Mouse (Mus musculus) 3134 (cell line): Measurements from ENCODE around the gene Gm10718.
A peak's percentile ranks its signal among the peaks of the same experiment; 100 is the strongest.
"Not testable (repeated sequence)": the region's sequence is repeated elsewhere in the genome, so short reads cannot be mapped to it uniquely, and the experiment has no call there.

Experiments used
- DNase-seq: peaks from one replicate; pipeline ENCODE4 v3.0.0-alpha.2; 2011; ENCODE audit warnings: low spot score; ENCODE audit not compliant: insufficient read length; ENCODE audit errors: extremely low read depth

Gm10718 gene

DNA sequence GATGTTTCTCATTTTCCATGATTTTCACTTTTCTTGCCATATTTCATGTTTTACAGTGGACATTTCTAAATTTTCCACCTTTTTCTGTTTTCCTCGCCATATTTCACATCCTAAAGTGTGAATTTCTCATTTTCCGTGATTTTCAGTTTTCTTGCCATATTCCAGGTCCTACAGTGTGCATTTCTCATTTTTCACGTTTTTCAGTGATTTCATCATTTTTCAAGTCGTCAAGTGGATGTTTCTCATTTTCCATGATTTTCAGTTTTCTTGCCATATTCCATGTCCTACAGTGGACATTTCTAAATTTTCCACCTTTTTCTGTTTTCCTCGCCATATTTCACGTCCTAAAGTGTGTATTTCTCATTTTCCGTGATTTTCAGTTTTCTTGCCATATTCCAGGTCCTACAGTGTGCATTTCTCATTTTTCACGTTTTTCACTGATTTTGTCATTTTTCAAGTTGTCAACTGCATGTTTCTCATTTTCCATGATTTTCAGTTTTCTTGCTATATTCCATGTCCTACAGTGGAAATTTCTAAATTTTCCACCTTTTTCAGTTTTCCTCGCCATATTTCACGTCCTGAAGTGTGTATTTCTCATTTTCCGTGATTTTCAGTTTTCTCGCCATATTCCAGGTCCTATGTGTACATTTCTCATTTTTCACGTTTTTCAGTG is at the start of gene Gm10718:
TSS of gene Gm10718 (plus strand) at position 236 of the 673 bp plus-strand sequence.
- DNase-seq = not testable (repeated sequence)

DNA sequence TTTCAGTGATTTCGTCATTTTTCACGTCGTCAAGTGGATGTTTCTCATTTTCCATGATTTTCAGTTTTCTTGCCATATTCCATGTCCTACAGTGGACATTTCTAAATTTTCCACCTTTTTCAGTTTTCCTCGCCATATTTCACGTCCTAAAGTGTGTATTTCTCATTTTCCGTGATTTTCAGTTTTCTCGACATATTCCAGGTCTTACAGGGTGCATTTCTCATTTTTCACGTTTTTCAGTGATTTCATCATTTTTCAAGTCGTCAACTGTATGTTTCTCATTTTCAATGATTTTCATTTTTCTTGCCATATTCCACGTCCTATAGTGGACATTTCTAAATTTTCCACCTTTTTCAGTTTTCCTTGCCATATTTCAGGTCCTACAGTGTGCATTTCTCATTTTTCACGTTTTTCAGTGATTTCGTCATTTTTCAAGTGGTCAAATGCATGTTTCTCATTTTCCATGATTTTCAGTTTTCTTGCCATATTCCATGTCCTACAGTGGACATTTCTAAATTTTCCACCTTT is 22.8 kb upstream of the Gm10718 start, which contains the start of gene Gm10722:
TSS of gene Gm10722 (plus strand) at position 478 of the 528 bp plus-strand sequence.
- DNase-seq = peak; percentile 59

GRCm38 (mm10) chr9:3001006-3001405 is 22.3 kb upstream of the Gm10718 start:
- DNase-seq = not testable (repeated sequence)

- peak; percentile 27 for DNase-seq
Measured at GRCm38 (mm10) chr9:3001948-3002659, 21.2 kb upstream of the Gm10718 start.

GRCm38 (mm10) chr9:3002794-3003396 is 20.5 kb upstream of the Gm10718 start, which contains the start of gene Gm11168:
TSS of gene Gm11168 (plus strand) at chr9:3003346.
- not testable (repeated sequence) for DNase-seq

- not testable (repeated sequence) for DNase-seq
Measured at GRCm38 (mm10) chr9:3006179-3006578, 17.2 kb upstream of the Gm10718 start.

- not testable (repeated sequence) for DNase-seq
Measured at GRCm38 (mm10) chr9:3006636-3007035, 16.7 kb upstream of the Gm10718 start.

- peak; percentile 21 for DNase-seq
Measured at GRCm38 (mm10) chr9:3007272-3007671, 16.1 kb upstream of the Gm10718 start.

DNA sequence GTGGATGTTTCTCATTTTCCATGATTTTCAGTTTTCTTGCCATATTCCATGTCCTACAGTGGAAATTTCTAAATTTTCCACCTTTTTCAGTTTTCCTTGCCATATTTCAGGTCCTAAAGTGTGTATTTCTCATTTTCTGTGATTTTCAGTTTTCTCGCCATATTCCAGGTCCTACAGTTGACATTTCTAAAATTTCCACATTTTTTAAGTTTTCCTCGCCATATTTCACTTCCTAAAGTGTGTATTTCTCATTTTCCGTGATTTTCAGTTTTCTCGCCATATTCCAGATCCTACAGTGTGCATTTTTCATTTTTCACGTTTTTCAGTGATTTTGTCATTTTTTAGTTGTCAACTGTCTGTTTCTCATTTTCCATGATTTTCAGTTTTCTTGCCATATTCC is 14.0 kb upstream of the Gm10718 start:
- DNase-seq = not testable (repeated sequence)

- DNase-seq = not testable (repeated sequence)
Measured at GRCm38 (mm10) chr9:3012054-3012621, 11.2 kb upstream of the Gm10718 start.

DNA sequence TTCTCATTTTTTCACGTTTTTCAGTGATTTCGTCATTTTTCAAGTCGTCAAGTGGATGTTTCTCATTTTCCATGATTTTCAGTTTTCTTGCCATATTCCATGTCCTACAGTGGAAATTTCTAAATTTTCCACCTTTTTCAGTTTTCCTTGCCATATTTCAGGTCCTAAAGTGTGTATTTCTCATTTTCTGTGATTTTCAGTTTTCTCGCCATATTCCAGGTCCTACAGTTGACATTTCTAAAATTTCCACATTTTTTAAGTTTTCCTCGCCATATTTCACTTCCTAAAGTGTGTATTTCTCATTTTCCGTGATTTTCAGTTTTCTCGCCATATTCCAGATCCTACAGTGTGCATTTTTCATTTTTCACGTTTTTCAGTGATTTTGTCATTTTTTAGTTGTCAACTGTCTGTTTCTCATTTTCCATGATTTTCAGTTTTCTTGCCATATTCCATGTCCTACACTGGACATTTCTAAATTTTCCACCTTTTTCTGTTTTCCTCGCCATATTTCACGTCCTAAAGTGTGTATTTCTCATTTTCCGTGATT is 10.5 kb upstream of the Gm10718 start, which contains the start of gene Gm10721:
TSS of gene Gm10721 (plus strand) at position 408 of the 547 bp plus-strand sequence.
- not testable (repeated sequence) for DNase-seq

DNA sequence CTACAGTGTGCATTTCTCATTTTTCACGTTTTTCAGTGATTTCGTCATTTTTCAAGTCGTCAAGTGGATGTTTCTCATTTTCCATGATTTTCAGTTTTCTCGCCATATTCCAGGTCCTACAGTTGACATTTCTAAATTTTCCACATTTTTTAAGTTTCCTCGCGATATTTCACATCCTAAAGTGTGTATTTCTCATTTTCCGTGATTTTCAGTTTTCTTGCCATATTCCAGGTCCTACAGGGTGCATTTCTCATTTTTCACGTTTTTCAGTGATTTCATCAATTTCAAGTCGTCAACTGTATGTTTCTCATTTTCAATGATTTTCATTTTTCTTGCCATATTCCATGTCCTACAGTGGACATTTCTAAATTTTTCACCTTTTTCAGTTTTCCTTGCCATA is 8.0 kb upstream of the Gm10718 start, which contains the start of gene Gm10720:
TSS of gene Gm10720 (plus strand) at position 301 of the 400 bp plus-strand sequence.
- DNase-seq = not testable (repeated sequence)

GRCm38 (mm10) chr9:3015896-3016295 is 7.5 kb upstream of the Gm10718 start:
- not testable (repeated sequence) for DNase-seq

GRCm38 (mm10) chr9:3017108-3017507 is 6.2 kb upstream of the Gm10718 start, which contains the start of gene Gm10719:
TSS of gene Gm10719 (plus strand) at chr9:3017408.
- DNase-seq = not testable (repeated sequence)

GRCm38 (mm10) chr9:3018944-3019343 is 4.4 kb upstream of the Gm10718 start:
- not testable (repeated sequence) for DNase-seq

DNA sequence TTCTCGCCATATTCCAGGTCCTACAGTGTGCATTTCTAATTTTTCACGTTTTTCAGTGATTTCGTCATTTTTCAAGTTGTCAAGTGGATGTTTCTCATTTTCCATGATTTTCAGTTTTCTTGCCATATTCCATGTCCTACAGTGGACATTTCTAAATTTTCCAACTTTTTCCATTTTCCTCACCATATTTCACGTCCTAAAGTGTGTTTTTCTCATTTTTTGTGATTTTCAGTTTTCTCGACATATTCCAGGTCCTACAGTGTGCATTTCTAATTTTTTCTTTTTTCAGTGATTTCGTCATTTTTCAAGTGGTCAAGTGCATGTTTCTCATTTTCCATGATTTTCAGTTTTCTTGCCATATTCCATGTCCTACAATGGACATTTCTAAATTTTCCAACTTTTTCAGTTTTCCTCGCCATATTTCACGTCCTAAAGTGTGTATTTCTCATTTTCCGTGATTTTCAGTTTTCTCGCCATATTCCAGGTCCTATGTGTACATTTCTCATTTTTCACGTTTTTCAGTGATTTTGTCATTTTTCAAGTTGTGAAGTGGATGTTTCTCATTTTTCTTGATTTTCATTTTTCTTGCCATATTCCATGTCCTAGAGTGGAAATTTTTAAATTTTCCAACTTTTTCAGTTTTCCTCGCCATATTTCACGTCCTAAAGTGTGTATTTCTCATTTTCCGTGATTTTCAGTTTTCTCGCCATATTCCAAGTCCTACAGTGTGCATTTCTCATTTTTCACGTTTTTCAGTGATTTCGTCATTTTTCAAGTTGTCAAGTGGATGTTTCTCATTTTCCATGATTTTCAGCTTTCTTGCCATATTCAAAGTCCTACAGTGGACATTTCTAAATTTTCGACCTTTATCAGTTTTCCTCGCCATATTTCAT is 3.3 kb upstream of the Gm10718 start:
- DNase-seq = not testable (repeated sequence)

GRCm38 (mm10) chr9:3022316-3023008 is 885 bp upstream of the Gm10718 start:
- DNase-seq = peak; percentile 1

DNA sequence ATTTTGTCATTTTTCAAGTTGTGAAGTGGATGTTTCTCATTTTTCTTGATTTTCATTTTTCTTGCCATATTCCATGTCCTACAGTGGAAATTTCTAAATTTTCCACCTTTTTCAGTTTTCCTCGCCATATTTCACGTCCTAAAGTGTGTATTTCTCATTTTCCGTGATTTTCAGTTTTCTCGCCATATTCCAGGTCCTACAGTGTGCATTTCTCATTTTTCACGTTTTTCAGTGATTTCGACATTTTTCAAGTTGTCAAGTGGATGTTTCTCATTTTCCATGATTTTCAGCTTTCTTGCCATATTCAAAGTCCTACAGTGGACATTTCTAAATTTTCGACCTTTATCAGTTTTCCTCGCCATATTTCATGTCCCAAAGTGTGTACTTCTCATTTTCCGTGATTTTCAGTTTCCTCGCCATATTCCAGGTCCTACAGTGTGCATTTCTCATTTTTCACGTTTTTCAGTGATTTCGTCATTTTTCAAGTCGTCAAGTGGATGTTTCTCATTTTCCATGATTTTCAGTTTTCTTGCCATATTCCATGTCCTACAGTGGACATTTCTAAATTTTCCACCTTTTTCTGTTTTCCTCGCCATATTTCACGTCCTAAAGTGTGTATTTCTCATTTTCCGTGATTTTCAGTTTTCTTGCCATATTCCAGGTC is 770 bp downstream of the Gm10718 start:
- not testable (repeated sequence) for DNase-seq
